Mouse (Mus musculus) myocyte (in vitro differentiated cells): ENCODE results near the gene Ablim1.

ENCODE experiments used
- E2F4 ChIP-seq: IDR thresholded peaks from one replicate; pipeline ENCODE4 v1.6.1; 2011; ENCODE audit warnings: mild to moderate bottlenecking, control low read depth, moderate library complexity; ENCODE audit not compliant: insufficient read depth
- MYOG ChIP-seq, 3 experiments: IDR thresholded peaks; one replicate each; pipeline ENCODE4 v1.6.1; 2011; ENCODE audit warnings: control low read depth in 2 of 3, low read depth in 2 of 3, mild to moderate bottlenecking in 2 of 3; ENCODE audit not compliant: insufficient read length in 2 of 3, control insufficient read depth in 1 of 3, insufficient read depth in 1 of 3
- POLR2A ChIP-seq: IDR thresholded peaks from one replicate; pipeline ENCODE4 v1.6.1; 2011; ENCODE audit warnings: low read depth, mild to moderate bottlenecking, control low read depth, moderate library complexity; ENCODE audit not compliant: insufficient read length
- REST ChIP-seq: IDR thresholded peaks from one replicate; pipeline ENCODE4 v1.6.1; 2011; ENCODE audit warnings: mild to moderate bottlenecking, control low read depth, moderate library complexity; ENCODE audit not compliant: insufficient read depth, insufficient read length
- SRF ChIP-seq: IDR thresholded peaks from one replicate; pipeline ENCODE4 v1.6.1; 2011; ENCODE audit warnings: low read depth; ENCODE audit not compliant: control insufficient read depth, insufficient read length
- TCF12 ChIP-seq: IDR thresholded peaks from one replicate; pipeline ENCODE4 v1.6.1; 2011; ENCODE audit warnings: mild to moderate bottlenecking, control low read depth; ENCODE audit not compliant: poor library complexity, insufficient read depth, severe bottlenecking
- USF1 ChIP-seq: IDR thresholded peaks from one replicate; pipeline ENCODE4 v1.6.1; 2011; ENCODE audit warnings: low read depth, mild to moderate bottlenecking, control low read depth, moderate library complexity

DNA sequence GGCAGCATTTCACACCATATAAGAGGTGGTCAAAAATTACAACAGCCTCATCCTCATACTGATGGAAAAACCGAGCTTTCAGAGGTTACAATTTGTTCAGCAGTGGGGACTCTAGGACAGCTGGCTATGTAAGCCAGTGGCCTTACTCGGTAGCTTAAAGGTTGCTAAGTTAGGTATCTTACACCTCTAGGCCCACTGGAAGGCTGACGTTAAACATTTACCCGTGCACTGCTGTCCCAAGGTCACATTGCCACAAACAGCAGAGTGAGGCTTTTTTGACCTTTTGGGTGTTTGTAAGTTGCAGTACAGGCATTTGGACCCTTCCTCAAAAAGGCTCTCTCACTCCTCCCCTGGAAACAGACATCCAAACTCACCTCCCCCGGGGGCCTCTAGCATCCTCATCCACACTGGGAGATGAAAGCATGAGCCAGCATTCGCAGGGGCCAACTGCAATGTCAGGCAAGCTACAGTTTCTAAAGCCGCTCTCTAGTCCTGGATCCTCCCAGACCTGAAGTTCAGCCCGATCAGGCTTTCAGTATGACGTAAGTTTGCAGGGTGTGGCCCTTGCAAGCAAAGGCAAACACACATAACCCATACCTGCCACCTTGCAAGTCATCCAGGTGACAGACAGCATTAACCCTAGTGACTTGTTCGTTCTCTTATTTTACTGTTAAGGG, 132.7 kb downstream of the Ablim1 start:
- TF ChIP-seq POLR2A (no peak), SRF (no peak), E2F4 (no peak), REST (no peak), MYOG (IDR thresholded peaks at IDR 0.05; ENCODE audit: control insufficient read depth in 1 of 3, insufficient read depth in 1 of 3, insufficient read length in 2 of 3, low read depth in 2 of 3) (no peak), TCF12 (no peak), USF1 (no peak)
